Mouse (Mus musculus) sigmoid colon, adult 10 weeks (tissue): ENCODE data around the gene Cbx5. TPM values are rescaled to one million over a fixed set of nuclear protein-coding genes. Genes with fewer than 3 reads are reported as not detected.

Experiments used
- polyA plus RNA-seq: library from polyadenylated mRNA; stranded (reverse); fragments of 350-450 nt; fragmentation: Illumina TruSeq; extraction: RNeasy Lipid Tissue Mini Kit (QIAGEN cat#74804); gene quantifications from one replicate; pipeline ENCODE4 v1.2.3, GENCODE M21; 2014; ENCODE audit warnings: low read depth, low replicate concordance

Gene Cbx5
- 80.4 TPM for polyA plus RNA-seq

GRCm38 (mm10) chr15:103239685-103240159 is at the start of gene Cbx5:
Gene Cbx5, minus strand, starts transcription at chr15:103239816.

GRCm38 (mm10) chr15:103272419-103273279 is 33.0 kb upstream of the Cbx5 start, which contains the start of gene Copz1:
Gene Copz1, plus strand, starts transcription at chr15:103272714.

GRCm38 (mm10) chr15:103257790-103258728 is 18.4 kb upstream of the Cbx5 start, which contains the start of gene Nfe2:
Gene Nfe2, minus strand, starts transcription at chr15:103258403.

GRCm38 (mm10) chr15:103240160-103241028 is 778 bp upstream of the Cbx5 start, which contains the start of gene Hnrnpa1:
Gene Hnrnpa1, plus strand, starts transcription at chr15:103240432.

GRCm38 (mm10) chr15:103167042-103167615 is 72.5 kb downstream of the Cbx5 start, which contains the start of gene Smug1:
Gene Smug1, minus strand, starts transcription at chr15:103167092.

Other genes starting within 250 kb of the Cbx5 start
- gene Hoxc8, start 249.2 kb downstream of the Cbx5 start, polyA plus RNA-seq, result 0.19 TPM
- gene Hoxc6, start 241.6 kb downstream of the Cbx5 start, polyA plus RNA-seq, result 0.28 TPM
- gene Hoxc4, start 220.9 kb downstream of the Cbx5 start, polyA plus RNA-seq, result 1.1 TPM
- 17.1 TPM for gene Smug1, start 72.7 kb downstream of the Cbx5 start, polyA plus RNA-seq
- gene Hnrnpa1, start 616 bp upstream of the Cbx5 start, polyA plus RNA-seq, result 503 TPM
- not detected for gene Nfe2, start 18.6 kb upstream of the Cbx5 start, polyA plus RNA-seq
- gene Copz1, start 32.9 kb upstream of the Cbx5 start, polyA plus RNA-seq, result 83.1 TPM
- gene Gpr84, start 70.8 kb upstream of the Cbx5 start, polyA plus RNA-seq, result not detected
- gene Zfp385a, start 100.3 kb upstream of the Cbx5 start, polyA plus RNA-seq, result not detected
- gene Itga5, start 126.9 kb upstream of the Cbx5 start, polyA plus RNA-seq, result 1.3 TPM
- gene Gtsf1, start 190.7 kb upstream of the Cbx5 start, polyA plus RNA-seq, result not detected
- not detected for gene Gtsf2, start 208.7 kb upstream of the Cbx5 start, polyA plus RNA-seq
- gene Nckap1l, start 214.0 kb upstream of the Cbx5 start, polyA plus RNA-seq, result 7.2 TPM